Mouse (Mus musculus): ENCODE data around the gene St3gal3.

St3gal3 gene

GRCm38 (mm10) chr4:118138891-118139290, 4.2 kb upstream of the St3gal3 start:
- DNase-seq: peak; percentile 86 to 91

- peak in 1 of 2 experiments; percentile 32 for DNase-seq
These were observed 3.1 kb upstream of the St3gal3 start for GRCm38 (mm10) chr4:118137857-118138256.

DNA sequence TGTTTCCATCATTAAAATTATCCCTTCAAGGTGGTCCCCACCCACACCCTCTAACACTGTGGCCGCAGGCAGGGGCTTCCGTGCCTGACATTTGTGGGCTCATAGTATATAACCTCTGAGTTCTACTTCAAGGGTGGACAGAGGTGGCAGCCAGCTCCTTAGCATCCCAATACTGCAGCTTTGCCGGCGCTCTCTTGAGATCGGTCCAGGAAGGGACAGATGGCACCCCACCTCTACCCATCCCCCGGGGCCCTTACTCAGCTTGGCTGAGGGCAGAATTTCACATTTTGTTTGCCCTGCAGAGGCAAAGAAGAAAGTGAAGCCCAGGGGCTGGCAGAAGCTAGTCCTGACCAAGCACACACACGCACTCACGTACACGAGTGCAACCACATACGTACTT, 2.6 kb upstream of the St3gal3 start:
- peak; percentile 62 to 66 for DNase-seq

DNA sequence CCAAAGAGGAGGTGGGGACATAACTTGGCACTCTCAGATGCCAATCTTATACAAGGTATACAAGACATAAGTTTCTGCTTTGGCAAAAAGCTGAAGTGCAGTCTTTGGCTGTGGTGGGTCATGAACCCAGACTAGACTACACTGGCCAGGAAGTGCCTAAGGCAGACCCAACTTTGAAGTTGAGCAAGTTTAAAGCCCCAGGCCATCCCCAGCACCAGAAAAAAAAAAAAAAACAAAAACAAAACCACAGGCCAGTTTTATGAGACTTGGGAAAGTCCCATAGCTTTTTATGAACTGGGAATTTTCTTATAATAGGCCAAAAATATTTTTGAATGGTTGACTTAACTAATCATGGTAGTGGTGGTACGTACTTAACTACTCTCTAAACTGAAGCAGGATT, 700 bp upstream of the St3gal3 start:
- no peak for DNase-seq

GRCm38 (mm10) chr4:118131329-118131728, 3.4 kb downstream of the St3gal3 start:
- peak; percentile 26 to 43 for DNase-seq

DNA sequence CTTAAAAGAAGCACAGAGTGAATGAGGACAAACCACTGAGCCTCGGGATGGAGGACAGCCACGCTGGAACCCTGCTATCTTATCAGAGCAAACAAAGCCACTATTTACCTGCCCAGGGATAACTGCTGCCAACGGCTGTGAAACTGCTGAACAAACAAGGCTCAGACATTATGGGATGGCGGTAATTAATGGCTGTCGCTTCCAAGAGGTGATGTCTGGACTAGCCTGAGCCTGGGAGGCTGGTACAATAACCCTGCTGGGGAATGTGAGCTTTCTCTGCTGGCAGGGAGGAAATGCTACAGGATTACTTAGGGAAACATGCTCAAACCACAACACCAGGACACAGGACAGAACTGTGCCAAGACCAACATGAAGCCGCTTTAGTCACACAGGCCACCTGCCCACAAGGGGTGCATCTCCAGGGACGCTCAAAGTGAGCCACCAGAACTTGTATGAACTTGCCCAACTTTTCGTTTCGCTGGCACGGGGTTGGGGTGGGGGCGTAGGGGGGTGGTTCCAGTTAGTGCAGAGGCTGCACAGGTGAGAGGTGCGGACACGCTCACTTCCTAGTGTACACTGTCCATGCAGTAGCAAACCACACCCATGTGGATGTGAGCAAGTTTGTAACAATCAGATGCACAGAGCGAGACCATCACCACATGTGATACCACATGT, 11.5 kb downstream of the St3gal3 start:
- no peak for DNase-seq

DNA sequence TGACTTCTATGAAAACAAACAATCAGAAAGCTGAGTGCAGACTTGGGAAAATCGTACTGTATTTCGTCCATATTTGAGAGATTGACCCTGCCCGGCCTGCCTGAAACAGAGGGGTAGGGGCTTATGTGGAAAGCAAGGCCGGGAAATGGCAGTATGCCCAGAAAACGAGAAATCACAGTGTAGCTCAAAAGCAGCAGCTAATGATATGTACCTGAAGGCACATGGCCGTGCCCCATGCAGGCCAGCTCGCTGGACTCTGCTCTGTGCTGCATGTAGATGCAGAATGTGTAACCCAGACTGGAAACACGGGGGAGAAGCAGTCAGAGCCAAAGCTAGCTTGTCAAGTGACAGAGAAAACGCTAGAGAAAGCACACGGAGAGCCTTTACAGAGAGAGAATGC, 12.6 kb downstream of the St3gal3 start:
- DNase-seq: no peak

GRCm38 (mm10) chr4:118117565-118117964, 17.1 kb downstream of the St3gal3 start:
- no peak for DNase-seq

GRCm38 (mm10) chr4:118116098-118116497, 18.6 kb downstream of the St3gal3 start:
- DNase-seq: no peak

GRCm38 (mm10) chr4:118115132-118115531, 19.6 kb downstream of the St3gal3 start:
- DNase-seq: no peak

DNA sequence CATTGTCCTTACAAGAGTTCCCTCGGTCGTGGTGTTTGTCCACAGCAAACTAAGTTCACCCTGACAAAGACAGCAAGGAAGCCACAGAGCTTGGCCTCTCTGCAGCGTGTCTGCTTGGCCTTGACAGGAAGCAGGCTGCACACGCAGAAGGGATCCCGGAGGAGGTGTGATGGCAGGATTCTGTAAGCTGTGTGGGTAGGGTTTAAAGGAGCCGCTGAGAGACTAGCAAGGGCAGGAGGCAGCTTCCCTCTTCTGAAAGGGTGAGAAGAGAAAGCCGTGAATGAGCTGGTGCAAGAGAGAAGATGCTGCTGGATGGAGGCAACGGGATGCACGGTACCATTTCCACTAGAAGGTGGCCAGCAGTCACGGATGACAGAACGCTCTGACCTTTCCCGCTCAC, 22.1 kb downstream of the St3gal3 start:
- DNase-seq: no peak

DNA sequence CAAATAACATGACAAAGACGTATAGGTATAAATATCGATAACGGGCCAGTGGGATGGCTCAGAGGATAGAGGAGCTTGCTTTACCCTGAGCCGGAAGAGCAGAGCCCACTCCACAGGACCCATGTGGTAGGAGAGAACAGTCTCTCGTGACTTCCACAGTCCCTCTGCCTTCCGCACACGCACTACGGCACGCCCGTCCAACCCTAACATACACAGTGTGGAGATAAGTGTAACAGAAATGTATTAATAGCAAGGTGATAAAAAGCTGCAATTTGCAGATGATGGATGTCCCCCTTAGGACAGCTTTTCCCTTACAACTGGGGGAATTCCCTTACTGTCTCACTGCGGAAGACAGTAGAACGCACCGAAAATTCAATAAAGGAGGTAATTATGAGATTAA, 25.1 kb downstream of the St3gal3 start:
- no peak for DNase-seq

- DNase-seq: no peak
These were observed 25.9 kb downstream of the St3gal3 start for GRCm38 (mm10) chr4:118108779-118109178.

- DNase-seq: no peak
These were observed 29.3 kb downstream of the St3gal3 start for GRCm38 (mm10) chr4:118105256-118106053.

GRCm38 (mm10) chr4:118103280-118103830, 31.4 kb downstream of the St3gal3 start:
- no peak for DNase-seq

DNA sequence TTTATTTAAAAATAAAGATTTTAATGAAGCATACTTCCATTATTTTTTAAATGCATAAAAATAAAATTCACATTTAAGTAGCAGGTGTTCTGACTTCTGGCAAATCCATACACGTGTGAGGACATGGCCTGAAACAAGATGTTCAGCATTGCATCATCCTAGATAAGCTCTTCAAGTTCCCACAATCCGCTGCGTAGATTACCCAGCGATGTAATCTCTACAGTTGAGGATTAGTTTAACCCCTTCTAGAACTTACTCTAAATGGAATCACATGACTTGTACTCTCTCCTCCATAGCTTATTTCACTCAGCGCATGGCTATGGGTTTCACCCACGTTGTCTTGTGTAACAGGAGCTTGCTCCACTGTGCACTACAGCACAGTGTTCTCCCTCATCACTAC, 33.2 kb downstream of the St3gal3 start:
- no peak for DNase-seq

- no peak for DNase-seq
These were observed 34.9 kb downstream of the St3gal3 start for GRCm38 (mm10) chr4:118099637-118100364.

DNA sequence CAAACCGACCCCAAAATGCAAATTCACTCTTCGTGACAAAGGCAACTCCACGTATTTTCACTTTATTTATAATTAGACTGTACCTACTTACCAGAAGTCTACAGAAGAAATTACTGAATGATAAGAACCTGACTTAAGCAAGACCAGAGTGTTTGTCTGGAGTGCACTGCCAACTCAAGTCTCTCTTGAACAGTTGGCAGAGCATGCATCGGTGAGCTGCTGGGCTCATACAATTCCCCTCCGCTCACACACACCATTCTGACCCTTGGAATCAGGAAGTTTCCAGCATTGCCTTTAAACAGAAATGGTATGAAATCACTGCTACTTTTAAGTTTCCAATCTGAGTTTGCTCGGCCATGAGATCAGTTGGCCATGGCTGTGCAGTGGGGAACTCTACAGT, 36.1 kb downstream of the St3gal3 start:
- DNase-seq: no peak

GRCm38 (mm10) chr4:118096069-118096468, 38.6 kb downstream of the St3gal3 start:
- DNase-seq: no peak

GRCm38 (mm10) chr4:118092784-118093457, 41.8 kb downstream of the St3gal3 start:
- no peak for DNase-seq

DNA sequence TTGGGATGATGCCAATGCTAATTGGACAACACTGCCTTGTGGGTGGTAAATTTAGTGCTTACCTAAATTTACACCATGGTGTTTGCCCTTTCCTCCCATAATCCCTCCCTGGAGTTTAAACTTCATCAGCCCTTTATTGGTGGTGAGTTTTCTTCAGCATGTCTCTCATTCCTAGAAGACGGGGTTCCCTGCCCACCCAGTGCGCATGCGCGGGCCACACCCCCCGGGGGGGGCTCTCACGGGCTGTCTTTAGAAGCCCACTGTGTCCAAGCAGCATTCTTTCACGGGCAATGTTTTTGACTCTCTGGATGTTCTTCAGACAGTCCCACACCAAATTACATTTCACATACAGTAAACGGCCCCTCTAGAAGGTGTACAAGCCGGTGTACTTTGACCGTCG, 44.3 kb downstream of the St3gal3 start:
- DNase-seq: no peak

GRCm38 (mm10) chr4:118089939-118090338, 44.8 kb downstream of the St3gal3 start:
- peak; percentile 67 to 71 for DNase-seq

DNA sequence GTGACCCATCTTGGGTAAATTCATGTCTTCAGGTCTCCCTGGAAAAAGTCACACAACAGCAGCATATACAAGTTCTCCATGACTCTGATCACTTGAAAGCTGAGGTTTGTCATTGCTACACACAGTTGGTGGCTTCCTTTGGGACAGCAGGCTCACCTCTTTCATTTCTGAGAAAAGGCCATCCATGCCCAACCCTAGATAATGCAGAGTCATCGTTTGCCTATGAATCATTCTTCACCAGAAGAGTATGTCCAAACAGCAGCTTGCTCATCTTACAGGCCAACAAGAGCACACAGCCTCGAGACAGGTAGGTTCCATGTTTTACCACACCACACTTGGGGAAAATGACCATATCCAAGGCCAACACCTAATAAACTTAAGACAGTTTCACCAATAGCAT, 45.9 kb downstream of the St3gal3 start:
- DNase-seq: no peak
